Comparison of ENCODE assay signal across 8 mouse cellular contexts in the genomic region with DNA sequence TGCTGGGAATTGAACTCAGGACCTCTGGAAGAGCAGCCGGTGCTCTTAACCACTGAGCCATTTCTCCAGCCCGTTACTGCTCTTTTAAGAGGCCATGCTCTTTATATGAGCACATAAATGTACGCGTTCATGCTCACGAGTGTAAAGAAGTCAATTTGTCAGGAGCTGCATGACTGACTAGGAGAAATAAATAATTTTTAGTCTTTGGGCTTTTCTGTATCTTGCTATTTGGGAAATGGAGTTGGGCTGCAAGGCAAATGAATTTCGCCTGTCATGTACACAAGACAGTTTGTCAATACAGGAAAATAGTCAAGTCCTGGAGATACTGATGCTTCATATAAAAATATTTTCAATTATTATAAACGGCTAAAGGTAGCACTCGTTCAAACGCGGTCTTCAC. TPM values are rescaled to one million over a fixed set of nuclear protein-coding genes. Genes with fewer than 3 reads are reported as not detected.
DNase-seq lines count a peak whose midpoint lies in the region; ATAC-seq and TF ChIP-seq lines count a peak whose summit lies in the region.

No protein-coding gene starts in this region.

- no peak for ATAC-seq in embryonic facial prominence, embryonic 11.5 days (replicated peaks; ENCODE audit: insufficient number of reproducible peaks, low FRiP score, low TSS enrichment, low read depth)
- no peak for ATAC-seq in hindbrain, postnatal 0 days
- no peak for ATAC-seq in midbrain, postnatal 0 days (ENCODE audit: low FRiP score)

- H3K4me1 ChIP-seq in embryonic facial prominence, embryonic 11.5 days (ENCODE audit: control insufficient read depth, insufficient read depth, low read length), result no peaks in the 10 kb centered on the region
- H3K4me1 ChIP-seq in hindbrain, postnatal 0 days (ENCODE audit: insufficient read depth, low read length), result no peaks in the 10 kb centered on the region
- H3K4me1 ChIP-seq in midbrain, postnatal 0 days (ENCODE audit: insufficient read depth, low read length), result no peaks in the 10 kb centered on the region

- no peaks in the 10 kb centered on the region for H3K27me3 ChIP-seq in embryonic facial prominence, embryonic 11.5 days (ENCODE audit: control insufficient read depth, insufficient read depth, low read length)
- H3K27me3 ChIP-seq in hindbrain, postnatal 0 days (ENCODE audit: insufficient read depth, low read length), result no peaks in the 10 kb centered on the region
- no peaks in the 10 kb centered on the region for H3K27me3 ChIP-seq in midbrain, postnatal 0 days (ENCODE audit: insufficient read depth, low read length)

- intact Hi-C loops in left cerebral cortex, adult 2 months (cut with DNase I), result loop anchor here (1.0 to 5.0 kb wide), 3 partner anchors 45 to 139 kb away; partner anchors contain the start of genes Gm26920, Zfp14, Zfp260 and Zfp383
- intact Hi-C loops in left cerebral cortex, postnatal 10 days (cut with DNase I), result no loop called here

- WGBS in embryonic facial prominence, embryonic 11.5 days, result 56% methylated on average over 10 of the region's 10 CpGs
- WGBS in hindbrain, postnatal 0 days, result 33% methylated on average over 10 of the region's 10 CpGs
- WGBS in midbrain, postnatal 0 days, result 30% methylated on average over 10 of the region's 10 CpGs

- peak overlapping the region; percentile 63 for H3K4me2 ChIP-seq in embryonic facial prominence, embryonic 11.5 days (ENCODE audit: low read depth, low read length)
- peak overlapping the region; percentile 73 for H3K4me2 ChIP-seq in hindbrain, postnatal 0 days (ENCODE audit: low read depth, low read length)
- peak overlapping the region; percentile 54 for H3K4me2 ChIP-seq in midbrain, postnatal 0 days (ENCODE audit: low read depth, low read length, poor library complexity, severe bottlenecking)

- H3K27ac ChIP-seq in left cerebral cortex, adult 2 months, result peak overlapping the region; percentile 96
- peak overlapping the region; percentile 93 for H3K27ac ChIP-seq in embryonic facial prominence, embryonic 11.5 days (replicated peaks; ENCODE audit: low read depth, low read length)
- H3K27ac ChIP-seq in hindbrain, postnatal 0 days, result peak overlapping the region; percentile 95
- H3K27ac ChIP-seq in midbrain, postnatal 0 days (ENCODE audit: low read depth, low read length), result peak overlapping the region; percentile 95

- peak overlapping the region; percentile 88 for H3K4me3 ChIP-seq in left cerebral cortex, adult 2 months
- H3K4me3 ChIP-seq in embryonic facial prominence, embryonic 11.5 days (ENCODE audit: low read depth, low read length), result peak overlapping the region; percentile 73
- peak overlapping the region; percentile 80 for H3K4me3 ChIP-seq in hindbrain, postnatal 0 days (ENCODE audit: low read length)
- peak overlapping the region; percentile 86 for H3K4me3 ChIP-seq in midbrain, postnatal 0 days (ENCODE audit: low read depth, low read length)

- peak overlapping the region; percentile 98 for H3K9ac ChIP-seq in embryonic facial prominence, embryonic 11.5 days (replicated peaks; ENCODE audit: low read length)
- peak overlapping the region; percentile 76 for H3K9ac ChIP-seq in hindbrain, postnatal 0 days (replicated peaks; ENCODE audit: low read length)
- peak overlapping the region; percentile 85 for H3K9ac ChIP-seq in midbrain, postnatal 0 days (replicated peaks; ENCODE audit: low read length, poor library complexity, severe bottlenecking)

- peaks cover 2% of the 10 kb centered on the region for H3K36me3 ChIP-seq in embryonic facial prominence, embryonic 11.5 days (replicated peaks; ENCODE audit: control insufficient read depth, insufficient read depth, low read depth, low read length)
- H3K36me3 ChIP-seq in hindbrain, postnatal 0 days (ENCODE audit: insufficient read depth, low read length), result peaks cover 14% of the 10 kb centered on the region; the same call in 1 of the 2 replicates
- H3K36me3 ChIP-seq in midbrain, postnatal 0 days (ENCODE audit: insufficient read depth, low read length), result peaks cover 6% of the 10 kb centered on the region; the same call in 1 of the 2 replicates

- TF ChIP-seq CTCF in left cerebral cortex, adult 2 months (IDR thresholded peaks at IDR 0.05), result no peak
- no peak; the same call in 1 of the 2 replicates for TF ChIP-seq CTCF in hindbrain, postnatal 0 days (IDR thresholded peaks at IDR 0.05; ENCODE audit: low read depth)
- no peak for TF ChIP-seq CTCF in midbrain, postnatal 0 days (IDR thresholded peaks at IDR 0.05)

- H3K9me3 ChIP-seq in embryonic facial prominence, embryonic 11.5 days (replicated peaks; ENCODE audit: control insufficient read depth, low read length), result no peaks in the 10 kb centered on the region
- no peaks in the 10 kb centered on the region for H3K9me3 ChIP-seq in hindbrain, postnatal 0 days (ENCODE audit: low read length)
- no peaks in the 10 kb centered on the region for H3K9me3 ChIP-seq in midbrain, postnatal 0 days (ENCODE audit: low read length)

- no peak for DNase-seq in left cerebral cortex, adult 2 months (ENCODE audit: extremely low spot score in 1 of 2, low spot score in 2 of 2)
- no peak for DNase-seq in left cerebral cortex, postnatal 10 days (ENCODE audit: extremely low spot score in 1 of 2, low spot score in 2 of 2)
- DNase-seq in embryonic facial prominence, embryonic 11.5 days (ENCODE audit: low spot score), result no peak
- DNase-seq in hindbrain, postnatal 0 days (ENCODE audit: low spot score), result peak; percentile 7
- peak; percentile 5 for DNase-seq in midbrain, postnatal 0 days (ENCODE audit: low spot score)
- no peak for DNase-seq in layer of hippocampus, postnatal 36 days
- DNase-seq in cerebellum, postnatal 14 days, result no peak
- no peak for DNase-seq in adrenal gland, postnatal 14 days

RNA-seq across cellular contexts. Expression of gene Zfp74, which starts 0.8 kb away (rescaled TPM):
- total RNA-seq in left cerebral cortex, adult 2 months (2021), result 10 to 100 TPM; 17.4 to 19.0 TPM
- total RNA-seq in left cerebral cortex, postnatal 10 days (2021), result 10 to 100 TPM; 22.6 to 23.4 TPM
- 10.0 and 13.7 TPM in 2 replicates for polyA plus RNA-seq in embryonic facial prominence, embryonic 11.5 days (2014; fragmentation: Nextera tagmentation; extraction: Ambion mirVana)
- 7.9 and 10.1 TPM in 2 replicates for total RNA-seq in hindbrain, postnatal 0 days (2014; rRNA removed)
- polyA plus RNA-seq in hindbrain, postnatal 0 days (2015; fragmentation: Nextera tagmentation; extraction: Ambion mirVana), result 13.1 and 14.6 TPM in 2 replicates
- 12.8 and 13.3 TPM in 2 replicates for total RNA-seq in midbrain, postnatal 0 days (2014; rRNA removed)
- 15.9 and 17.1 TPM in 2 replicates for polyA plus RNA-seq in midbrain, postnatal 0 days (2015; fragmentation: Nextera tagmentation; extraction: Ambion mirVana)
- total RNA-seq in layer of hippocampus, postnatal 36 days (2021), result 10 to 100 TPM; 16.3 to 19.6 TPM
- total RNA-seq in adrenal gland, postnatal 14 days (2021), result 10.1 and 12.4 TPM in 2 replicates

RNA-seq across cellular contexts. Expression of gene Zfp568, which starts 30.7 kb away (rescaled TPM):
- 1 to 10 TPM; 3.6 to 3.9 TPM for total RNA-seq in left cerebral cortex, adult 2 months (2021)
- total RNA-seq in left cerebral cortex, postnatal 10 days (2021), result 1 to 10 TPM; 4.1 to 5.0 TPM
- polyA plus RNA-seq in embryonic facial prominence, embryonic 11.5 days (2014; fragmentation: Nextera tagmentation; extraction: Ambion mirVana), result 19.5 and 20.0 TPM in 2 replicates
- total RNA-seq in hindbrain, postnatal 0 days (2014; rRNA removed), result 6.4 and 6.7 TPM in 2 replicates
- polyA plus RNA-seq in hindbrain, postnatal 0 days (2015; fragmentation: Nextera tagmentation; extraction: Ambion mirVana), result 2.8 and 3.5 TPM in 2 replicates
- 8.2 and 12.6 TPM in 2 replicates for total RNA-seq in midbrain, postnatal 0 days (2014; rRNA removed)
- polyA plus RNA-seq in midbrain, postnatal 0 days (2015; fragmentation: Nextera tagmentation; extraction: Ambion mirVana), result 2.0 and 2.5 TPM in 2 replicates
- 1 to 10 TPM; 4.3 to 5.6 TPM for total RNA-seq in layer of hippocampus, postnatal 36 days (2021)
- total RNA-seq in adrenal gland, postnatal 14 days (2021), result 15.2 and 16.4 TPM in 2 replicates

RNA-seq across cellular contexts. Expression of gene Zfp383, which starts 45.1 kb away (rescaled TPM):
- 1 to 10 TPM; 8.9 to 9.6 TPM for total RNA-seq in left cerebral cortex, adult 2 months (2021)
- total RNA-seq in left cerebral cortex, postnatal 10 days (2021), result 1 to 10 TPM; 7.9 to 8.0 TPM
- polyA plus RNA-seq in embryonic facial prominence, embryonic 11.5 days (2014; fragmentation: Nextera tagmentation; extraction: Ambion mirVana), result 10.3 and 12.6 TPM in 2 replicates
- total RNA-seq in hindbrain, postnatal 0 days (2014; rRNA removed), result 5.8 and 6.6 TPM in 2 replicates
- polyA plus RNA-seq in hindbrain, postnatal 0 days (2015; fragmentation: Nextera tagmentation; extraction: Ambion mirVana), result 4.1 and 4.8 TPM in 2 replicates
- total RNA-seq in midbrain, postnatal 0 days (2014; rRNA removed), result 6.6 and 7.9 TPM in 2 replicates
- 5.4 and 5.8 TPM in 2 replicates for polyA plus RNA-seq in midbrain, postnatal 0 days (2015; fragmentation: Nextera tagmentation; extraction: Ambion mirVana)
- 1 to 10 TPM; 9.1 to 9.8 TPM for total RNA-seq in layer of hippocampus, postnatal 36 days (2021)
- total RNA-seq in adrenal gland, postnatal 14 days (2021), result 4.7 and 6.5 TPM in 2 replicates

RNA-seq across cellular contexts. Expression of gene Zfp27, which starts 46.7 kb away (rescaled TPM):
- total RNA-seq in left cerebral cortex, adult 2 months (2021), result 10 to 100 TPM; 22.3 to 23.8 TPM
- total RNA-seq in left cerebral cortex, postnatal 10 days (2021), result 10 to 100 TPM; 21.4 to 21.9 TPM
- 14.8 and 15.5 TPM in 2 replicates for polyA plus RNA-seq in embryonic facial prominence, embryonic 11.5 days (2014; fragmentation: Nextera tagmentation; extraction: Ambion mirVana)
- total RNA-seq in hindbrain, postnatal 0 days (2014; rRNA removed), result 16.1 and 16.8 TPM in 2 replicates
- 6.9 and 7.8 TPM in 2 replicates for polyA plus RNA-seq in hindbrain, postnatal 0 days (2015; fragmentation: Nextera tagmentation; extraction: Ambion mirVana)
- 15.7 and 18.0 TPM in 2 replicates for total RNA-seq in midbrain, postnatal 0 days (2014; rRNA removed)
- 7.9 and 8.5 TPM in 2 replicates for polyA plus RNA-seq in midbrain, postnatal 0 days (2015; fragmentation: Nextera tagmentation; extraction: Ambion mirVana)
- total RNA-seq in layer of hippocampus, postnatal 36 days (2021), result 10 to 100 TPM; 19.2 to 20.8 TPM
- 11.9 and 12.2 TPM in 2 replicates for total RNA-seq in adrenal gland, postnatal 14 days (2021)

Comparison
In these comparisons a context has a peak if more than half of its experiments do, and no peak if none do; other contexts are left out.
1. DNase-seq: peak in hindbrain, postnatal 0 days (single experiment) and midbrain, postnatal 0 days (single experiment); none in left cerebral cortex, adult 2 months (0 of 2), left cerebral cortex, postnatal 10 days (0 of 2), embryonic facial prominence, embryonic 11.5 days (single experiment), layer of hippocampus, postnatal 36 days (0 of 2), cerebellum, postnatal 14 days (0 of 2) and adrenal gland, postnatal 14 days (single experiment).
2. Peak in every context shown above with its lines, with median percentiles within 50 percentile points of each other: H3K27ac ChIP-seq, H3K4me3 ChIP-seq, H3K4me2 ChIP-seq and H3K9ac ChIP-seq.